Mouse (Mus musculus) urinary bladder, postnatal 25 days (tissue): ENCODE measurements around the gene Pcdh7.
"Not testable (repeated sequence)": the region's sequence is repeated elsewhere in the genome, so short reads cannot be mapped to it uniquely, and the experiment has no call there.

ENCODE experiments used
- DNase-seq: peaks from one replicate; pipeline ENCODE4 v3.0.0; 2022; ENCODE audit warnings: low spot score

The Pcdh7 gene

GRCm38 (mm10) chr5:58143897-58144296 lies 426.1 kb downstream of the Pcdh7 start:
- no peak for DNase-seq

- DNase-seq: no peak
Measured at GRCm38 (mm10) chr5:58153966-58154365, 436.2 kb downstream of the Pcdh7 start.

DNA sequence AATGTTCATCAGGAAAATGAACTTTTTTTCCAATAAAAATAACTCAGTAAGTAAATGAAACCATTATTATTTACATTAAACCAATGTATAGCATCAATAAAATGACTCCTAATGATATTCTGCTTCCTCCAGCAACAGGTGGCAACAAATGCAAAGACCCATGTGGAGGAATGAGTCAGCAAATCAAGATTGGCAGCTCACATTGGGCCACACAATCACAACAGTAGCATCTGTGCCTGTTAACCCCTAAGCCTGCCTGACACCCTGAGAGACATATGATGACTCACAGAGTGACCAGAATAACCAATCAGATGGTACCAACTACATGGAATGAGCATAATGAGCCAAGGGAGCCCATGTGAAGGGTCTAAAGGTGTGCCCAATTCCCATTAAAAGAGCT lies 454.5 kb downstream of the Pcdh7 start:
- no peak for DNase-seq

DNA sequence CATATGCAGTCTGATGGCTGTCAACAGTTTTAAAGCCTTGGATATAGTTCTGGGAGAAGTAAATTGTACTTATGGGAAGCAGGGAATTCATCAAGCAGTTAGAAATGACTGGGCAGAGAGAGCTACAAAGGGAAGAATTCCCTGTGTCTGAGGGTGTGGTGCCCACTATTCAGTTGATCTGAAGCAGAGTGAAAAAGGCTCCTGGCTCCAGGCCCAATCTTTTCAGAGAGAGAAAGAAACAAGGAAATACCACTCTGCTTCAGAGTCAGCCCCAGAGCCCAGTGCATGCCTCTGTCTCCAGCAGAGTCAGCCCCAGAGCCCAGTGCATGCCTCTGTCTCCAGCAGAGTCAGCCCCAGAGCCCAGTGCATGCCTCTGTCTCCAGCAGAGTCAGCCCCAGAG lies 456.6 kb downstream of the Pcdh7 start:
- DNase-seq: not testable (repeated sequence)

GRCm38 (mm10) chr5:58175532-58175931 lies 457.8 kb downstream of the Pcdh7 start:
- no peak for DNase-seq
